Mouse (Mus musculus): ENCODE measurements at regions not wholly inside any gene's neighbourhood (a gene's known extent, or its start where the extent isn't known, plus 50 kb on each side); places are given as distances from the start of the nearest gene placed in this dataset.

- H3K4me1 ChIP-seq (ENCODE audit: insufficient read depth, low read length) = no peaks in the 10 kb centered on the region
- H3K4me3 ChIP-seq (ENCODE audit: low read depth, low read length) = no peak overlapping the region
- TF ChIP-seq CTCF (IDR thresholded peaks at IDR 0.05) = no peak
- no peak for ATAC-seq (ENCODE audit: low FRiP score)
- no peak for DNase-seq (ENCODE audit: low spot score)
- WGBS = 72% methylated on average over 3 of the region's 3 CpGs
- no peak overlapping the region for H3K4me2 ChIP-seq (ENCODE audit: low read depth, low read length, poor library complexity, severe bottlenecking)
- H3K9me3 ChIP-seq (ENCODE audit: low read length) = no peaks in the 10 kb centered on the region
- no peak overlapping the region for H3K27ac ChIP-seq (ENCODE audit: low read depth, low read length)
- no peaks in the 10 kb centered on the region for H3K36me3 ChIP-seq (ENCODE audit: insufficient read depth, low read length)
- H3K9ac ChIP-seq (replicated peaks; ENCODE audit: low read length, poor library complexity, severe bottlenecking) = no peak overlapping the region
- H3K27me3 ChIP-seq (ENCODE audit: insufficient read depth, low read length) = no peaks in the 10 kb centered on the region
Observed at GRCm38 (mm10) chr10:67793206-67793605, 119.3 kb downstream of the Zfp365 start.

- Histone ChIP-seq H3K9ac (replicated peaks; ENCODE audit: low read length, poor library complexity, severe bottlenecking) (no peak overlapping the region), H3K36me3 (ENCODE audit: insufficient read depth, low read length) (no peaks in the 10 kb centered on the region), H3K27me3 (ENCODE audit: insufficient read depth, low read length) (no peaks in the 10 kb centered on the region), H3K4me1 (ENCODE audit: insufficient read depth, low read length) (no peaks in the 10 kb centered on the region), H3K4me2 (ENCODE audit: low read depth, low read length, poor library complexity, severe bottlenecking) (no peak overlapping the region), H3K4me3 (ENCODE audit: low read depth, low read length) (no peak overlapping the region), H3K9me3 (ENCODE audit: low read length) (no peaks in the 10 kb centered on the region), H3K27ac (ENCODE audit: low read depth, low read length) (no peak overlapping the region)
- 78% methylated on average over 12 of the region's 12 CpGs for WGBS
- TF ChIP-seq CTCF (IDR thresholded peaks at IDR 0.05) = no peak
- DNase-seq (ENCODE audit: low spot score) (no peak), ATAC-seq (ENCODE audit: low FRiP score) (no peak)
Observed at GRCm38 (mm10) chr10:67789651-67790050, 122.8 kb downstream of the Zfp365 start.

GRCm38 (mm10) chr10:67788116-67788515 is 124.3 kb downstream of the Zfp365 start:
- no peak for ATAC-seq (ENCODE audit: low FRiP score)
- 85% methylated on average over 6 of the region's 6 CpGs for WGBS
- no peak for TF ChIP-seq CTCF (IDR thresholded peaks at IDR 0.05)

GRCm38 (mm10) chr10:67785563-67785962 is 126.9 kb downstream of the Zfp365 start:
- no peak for TF ChIP-seq CTCF (IDR thresholded peaks at IDR 0.05)
- WGBS = 79% methylated on average over 2 of the region's 2 CpGs
- H3K9ac ChIP-seq (replicated peaks; ENCODE audit: low read length, poor library complexity, severe bottlenecking) = no peak overlapping the region
- no peak overlapping the region for H3K4me2 ChIP-seq (ENCODE audit: low read depth, low read length, poor library complexity, severe bottlenecking)
- H3K4me1 ChIP-seq (ENCODE audit: insufficient read depth, low read length) = no peaks in the 10 kb centered on the region
- ATAC-seq (ENCODE audit: low FRiP score) (no peak), DNase-seq (ENCODE audit: low spot score) (no peak)
- no peaks in the 10 kb centered on the region for H3K9me3 ChIP-seq (ENCODE audit: low read length)
- H3K4me3 ChIP-seq (ENCODE audit: low read depth, low read length) = no peak overlapping the region
- no peaks in the 10 kb centered on the region for H3K36me3 ChIP-seq (ENCODE audit: insufficient read depth, low read length)
- H3K27ac ChIP-seq (ENCODE audit: low read depth, low read length) = no peak overlapping the region
- no peaks in the 10 kb centered on the region for H3K27me3 ChIP-seq (ENCODE audit: insufficient read depth, low read length)

More at GRCm38 (mm10) chr10:67788116-67788515, 124.3 kb downstream of the Zfp365 start:
- Histone ChIP-seq H3K27ac (ENCODE audit: low read depth, low read length) (no peak overlapping the region), H3K36me3 (ENCODE audit: insufficient read depth, low read length) (no peaks in the 10 kb centered on the region), H3K9ac (replicated peaks; ENCODE audit: low read length, poor library complexity, severe bottlenecking) (no peak overlapping the region), H3K9me3 (ENCODE audit: low read length) (no peaks in the 10 kb centered on the region), H3K4me1 (ENCODE audit: insufficient read depth, low read length) (no peaks in the 10 kb centered on the region), H3K4me2 (ENCODE audit: low read depth, low read length, poor library complexity, severe bottlenecking) (no peak overlapping the region), H3K27me3 (ENCODE audit: insufficient read depth, low read length) (no peaks in the 10 kb centered on the region), H3K4me3 (ENCODE audit: low read depth, low read length) (no peak overlapping the region)
- no peak for DNase-seq (ENCODE audit: low spot score)

GRCm38 (mm10) chr10:67778341-67778740 is 134.1 kb downstream of the Zfp365 start:
- 90% methylated on average over 10 of the region's 10 CpGs for WGBS
- Histone ChIP-seq H3K4me1 (ENCODE audit: insufficient read depth, low read length) (no peaks in the 10 kb centered on the region), H3K9ac (replicated peaks; ENCODE audit: low read length, poor library complexity, severe bottlenecking) (no peak overlapping the region), H3K27ac (ENCODE audit: low read depth, low read length) (no peak overlapping the region), H3K4me3 (ENCODE audit: low read depth, low read length) (no peak overlapping the region), H3K9me3 (ENCODE audit: low read length) (no peaks in the 10 kb centered on the region), H3K27me3 (ENCODE audit: insufficient read depth, low read length) (no peaks in the 10 kb centered on the region), H3K4me2 (ENCODE audit: low read depth, low read length, poor library complexity, severe bottlenecking) (no peak overlapping the region), H3K36me3 (ENCODE audit: insufficient read depth, low read length) (no peaks in the 10 kb centered on the region)
- ATAC-seq (ENCODE audit: low FRiP score) (no peak), DNase-seq (ENCODE audit: low spot score) (no peak)
- TF ChIP-seq CTCF (IDR thresholded peaks at IDR 0.05) = no peak

- H3K27ac ChIP-seq (ENCODE audit: low read depth, low read length) = no peak overlapping the region
- ATAC-seq (ENCODE audit: low FRiP score) (no peak), DNase-seq (ENCODE audit: low spot score) (no peak)
- TF ChIP-seq CTCF (IDR thresholded peaks at IDR 0.05) = no peak
- no peak overlapping the region for H3K4me2 ChIP-seq (ENCODE audit: low read depth, low read length, poor library complexity, severe bottlenecking)
- H3K27me3 ChIP-seq (ENCODE audit: insufficient read depth, low read length) = no peaks in the 10 kb centered on the region
- H3K9me3 ChIP-seq (ENCODE audit: low read length) = no peaks in the 10 kb centered on the region
- 95% methylated on average over 7 of the region's 7 CpGs for WGBS
- no peak overlapping the region for H3K9ac ChIP-seq (replicated peaks; ENCODE audit: low read length, poor library complexity, severe bottlenecking)
- no peaks in the 10 kb centered on the region for H3K4me1 ChIP-seq (ENCODE audit: insufficient read depth, low read length)
- no peaks in the 10 kb centered on the region for H3K36me3 ChIP-seq (ENCODE audit: insufficient read depth, low read length)
- H3K4me3 ChIP-seq (ENCODE audit: low read depth, low read length) = no peak overlapping the region
Observed at GRCm38 (mm10) chr10:67777721-67778120, 134.7 kb downstream of the Zfp365 start.
